Mouse (Mus musculus) large intestine, adult 2 months (tissue): ENCODE data around the gene Plekha8. TPM values are rescaled to one million over a fixed set of nuclear protein-coding genes. Genes with fewer than 3 reads are reported as not detected.

Experiments
- DNase-seq: peaks from one replicate; pipeline ENCODE4 v3.0.0-alpha.2; 2012; ENCODE audit warnings: low read depth, low spot score
- WGBS: fragments of 180-500 bp; shearing (Covaris S2); methylation state at CpG from one replicate; pipeline ENCODE4 v1.1.7; 2018; 5-methylcytosine and 5-hydroxymethylcytosine counted together
- polyA plus RNA-seq: library from polyadenylated mRNA; depleted of rRNA; stranded (reverse); fragments of >200 nt; gene quantifications from 2 replicates; pipeline ENCODE4 v1.2.3, GENCODE M21; 2012; rRNA removed

Plekha8 gene
- polyA plus RNA-seq, 1 experiment: 5.7 TPM

GRCm38 (mm10) chr6:54689686-54690085 lies 94.8 kb downstream of the Plekha8 start:
- WGBS: 83% methylated on average over 7 of the region's 7 CpGs
- no peak for DNase-seq

- no peak for DNase-seq
- 85% methylated on average over 13 of the region's 13 CpGs for WGBS
These were observed 95.9 kb downstream of the Plekha8 start for GRCm38 (mm10) chr6:54690838-54691237.

GRCm38 (mm10) chr6:54691368-54692116 lies 96.6 kb downstream of the Plekha8 start:
- 76% methylated on average over 14 of the region's 14 CpGs for WGBS
- DNase-seq: no peak

GRCm38 (mm10) chr6:54692201-54692600 lies 97.3 kb downstream of the Plekha8 start:
- WGBS: 83% methylated on average over 1 of the region's 1 CpGs
- DNase-seq: no peak

GRCm38 (mm10) chr6:54693286-54693685 lies 98.4 kb downstream of the Plekha8 start:
- DNase-seq: no peak
- 89% methylated on average over 6 of the region's 6 CpGs for WGBS

Other genes starting within 250 kb of the Plekha8 start
- gene Wipf3, start 165.5 kb upstream of the Plekha8 start, polyA plus RNA-seq: 5.3 and 6.5 TPM in 2 replicates
- 1.1 TPM in 2 replicates for gene Scrn1, start 28.6 kb upstream of the Plekha8 start, polyA plus RNA-seq
- gene Fkbp14, start 2.2 kb downstream of the Plekha8 start, polyA plus RNA-seq: 2.2 and 2.6 TPM in 2 replicates
- 2.4 and 4.7 TPM in 2 replicates for gene Mturn, start 86.5 kb downstream of the Plekha8 start, polyA plus RNA-seq
- 7.1 and 8.3 TPM in 2 replicates for gene Znrf2, start 221.8 kb downstream of the Plekha8 start, polyA plus RNA-seq